11 mouse cellular contexts compared by ENCODE assay signal in the genomic region with DNA sequence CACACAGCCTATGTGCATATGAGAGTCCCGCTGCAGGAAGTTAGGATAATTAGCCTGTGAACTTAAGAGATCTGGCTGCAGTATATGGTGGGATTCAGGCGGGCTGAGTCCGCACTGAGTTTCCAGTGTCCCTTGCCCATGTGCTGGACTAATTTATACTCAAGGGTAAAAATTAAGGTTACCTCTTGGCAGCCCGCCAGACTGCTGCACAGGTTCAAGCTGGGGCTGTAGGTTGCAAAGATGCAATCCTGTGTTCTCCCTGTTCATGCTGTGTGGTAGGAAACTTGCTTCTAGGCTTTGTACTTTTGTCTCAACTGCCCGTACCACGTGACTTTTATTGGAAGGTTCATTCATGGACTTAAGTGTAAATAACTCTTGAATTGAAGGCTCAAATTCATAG. TPM values are rescaled to one million over a fixed set of nuclear protein-coding genes. Genes with fewer than 3 reads are reported as not detected.
DNase-seq lines count a peak whose midpoint lies in the region; ATAC-seq and TF ChIP-seq lines count a peak whose summit lies in the region.
"Had no signal": no experiment of that assay in that cellular context is flagged by ENCODE, and none has a peak within 500 bp of the region (broad histone marks: within the 10 kb centered on the region; RNA-seq: fewer than 3 reads in every experiment).

No protein-coding gene starts in this region.

- no peak overlapping the region for H3K4me2 ChIP-seq in heart, embryonic 11.5 days
- no peak overlapping the region for H3K4me2 ChIP-seq in embryonic facial prominence, embryonic 15.5 days (replicated peaks)

- no peaks in the 10 kb centered on the region for H3K36me3 ChIP-seq in heart, embryonic 11.5 days (ENCODE audit: control insufficient read depth, insufficient read depth, low read length)
- no peaks in the 10 kb centered on the region for H3K36me3 ChIP-seq in E14TG2a.4 (ENCODE audit: insufficient read depth, low read length)
- H3K36me3 ChIP-seq in embryonic facial prominence, embryonic 15.5 days = no peaks in the 10 kb centered on the region

- H3K9ac ChIP-seq in heart, embryonic 11.5 days (ENCODE audit: low read depth, low read length) = no peak overlapping the region
- no peak overlapping the region for H3K9ac ChIP-seq in embryonic facial prominence, embryonic 15.5 days

- H3K27me3 ChIP-seq in heart, embryonic 11.5 days (ENCODE audit: control insufficient read depth, insufficient read depth, low read length) = no peaks in the 10 kb centered on the region
- H3K27me3 ChIP-seq in E14TG2a.4 (ENCODE audit: insufficient read depth, low read length) = no peaks in the 10 kb centered on the region
- no peaks in the 10 kb centered on the region for H3K27me3 ChIP-seq in embryonic facial prominence, embryonic 15.5 days
- H3K27me3 ChIP-seq: CH12.LX had no signal

- H3K9me3 ChIP-seq in heart, embryonic 11.5 days (replicated peaks; ENCODE audit: control insufficient read depth, low read length) = no peaks in the 10 kb centered on the region
- no peaks in the 10 kb centered on the region for H3K9me3 ChIP-seq in E14TG2a.4 (ENCODE audit: low read length)
- no peaks in the 10 kb centered on the region for H3K9me3 ChIP-seq in embryonic facial prominence, embryonic 15.5 days (replicated peaks)

- no peak for TF ChIP-seq CTCF in E14TG2a.4 (conservative IDR thresholded peaks at IDR 0.05; ENCODE audit: low read length)

- no peak for DNase-seq in heart, adult 8-10 months (ENCODE audit: low spot score)
- DNase-seq in kidney, postnatal 10 days = peak; percentile 61
- no peak for DNase-seq in yolk sac, embryonic 10.5 days (ENCODE audit: low spot score)
- DNase-seq in left cerebral cortex, adult 8-10 months (ENCODE audit: low spot score in 2 of 2) = no peak
- no peak for DNase-seq in thymus, postnatal 25 days
- DNase-seq: layer of hippocampus, adult 9-11 months; thymus, adult 2 months had no signal

- peak overlapping the region; percentile 25 for H3K27ac ChIP-seq in heart, embryonic 11.5 days (ENCODE audit: low read depth, low read length)
- H3K27ac ChIP-seq in embryonic facial prominence, embryonic 15.5 days (replicated peaks) = 0 out of 2 replicates have a peak overlapping the region, but pooled peaks have one; percentile 17

- no peak overlapping the region for H3K4me3 ChIP-seq in heart, embryonic 11.5 days (ENCODE audit: low read depth, low read length)
- H3K4me3 ChIP-seq in E14TG2a.4 (replicated peaks; ENCODE audit: low read length) = peak overlapping the region; percentile 49; the same call in 1 of the 2 replicates
- no peak overlapping the region for H3K4me3 ChIP-seq in embryonic facial prominence, embryonic 15.5 days (replicated peaks)

- ATAC-seq in heart, embryonic 11.5 days (replicated peaks; ENCODE audit: insufficient number of reproducible peaks, low FRiP score, low TSS enrichment) = no peak
- ATAC-seq in embryonic facial prominence, embryonic 15.5 days (ENCODE audit: insufficient number of reproducible peaks, low FRiP score, low TSS enrichment, low read depth) = no peak

- 79% methylated on average over 6 of the region's 6 CpGs for WGBS in heart, embryonic 11.5 days (ENCODE audit: insufficient replicate concordance)
- 51% methylated on average over 6 of the region's 6 CpGs for WGBS in embryonic facial prominence, embryonic 15.5 days

- 0 out of 2 replicates have a peak, but pooled peaks cover 6% of the 10 kb centered on the region for H3K4me1 ChIP-seq in heart, embryonic 11.5 days (ENCODE audit: control insufficient read depth, insufficient read depth, low read length)
- H3K4me1 ChIP-seq in E14TG2a.4 (replicated peaks; ENCODE audit: low read depth, low read length) = peaks cover 20% of the 10 kb centered on the region
- H3K4me1 ChIP-seq in embryonic facial prominence, embryonic 15.5 days = peaks cover 7% of the 10 kb centered on the region; the same call in 1 of the 2 replicates

RNA-seq across cellular contexts. Expression of a gene that starts 3.0 kb away (rescaled TPM):
- polyA plus RNA-seq in heart, embryonic 11.5 days (2014; fragmentation: Nextera tagmentation; extraction: Ambion mirVana) = 1.9 and 3.1 TPM in 2 replicates
- 100 to 1,000 TPM in 3 of 4 experiments, 10 to 100 TPM in 1; 89.5 to 120 (median 108) TPM for total RNA-seq in heart, adult 8-10 months (2022)
- 4.7 and 23.6 TPM in 2 replicates for polyA plus RNA-seq in embryonic facial prominence, embryonic 15.5 days (2015; fragmentation: Nextera tagmentation; extraction: Ambion mirVana)
- total RNA-seq in left cerebral cortex, adult 8-10 months (2022) = 10 to 100 TPM; 65.4 to 98.8 (median 81.4) TPM
